Mouse (Mus musculus) left cerebral cortex, adult 11 months (tissue): ENCODE measurements at regions not wholly inside any gene's neighbourhood (a gene's known extent, or its start where the extent isn't known, plus 50 kb on each side); places are given as distances from the start of the nearest gene placed in this dataset.
A peak's percentile ranks its signal among the peaks of the same experiment; 100 is the strongest.

ENCODE experiments used
- DNase-seq: peaks from one replicate; pipeline ENCODE4 v3.0.0; 2022; ENCODE audit warnings: low spot score

DNA sequence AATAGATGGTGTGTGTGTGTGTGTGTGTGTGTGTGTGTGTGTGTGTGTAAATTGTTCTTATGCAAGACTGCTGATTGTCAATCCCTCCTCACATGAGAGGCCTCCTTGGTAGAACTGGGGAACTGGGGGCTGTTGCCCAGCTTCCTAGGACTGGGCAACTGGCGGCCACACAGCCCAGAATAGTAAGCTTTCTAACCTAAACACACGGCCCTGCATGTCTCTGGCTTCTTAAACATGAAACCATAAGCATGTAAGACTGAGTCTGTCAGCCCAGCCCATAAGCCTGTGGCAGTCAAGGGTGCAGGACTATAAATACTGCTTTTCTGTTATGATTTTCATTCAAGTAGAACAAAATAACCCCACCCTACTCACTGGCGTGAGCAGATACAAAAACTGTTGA is 60.7 kb downstream of the Ifng start:
- no peak for DNase-seq

DNA sequence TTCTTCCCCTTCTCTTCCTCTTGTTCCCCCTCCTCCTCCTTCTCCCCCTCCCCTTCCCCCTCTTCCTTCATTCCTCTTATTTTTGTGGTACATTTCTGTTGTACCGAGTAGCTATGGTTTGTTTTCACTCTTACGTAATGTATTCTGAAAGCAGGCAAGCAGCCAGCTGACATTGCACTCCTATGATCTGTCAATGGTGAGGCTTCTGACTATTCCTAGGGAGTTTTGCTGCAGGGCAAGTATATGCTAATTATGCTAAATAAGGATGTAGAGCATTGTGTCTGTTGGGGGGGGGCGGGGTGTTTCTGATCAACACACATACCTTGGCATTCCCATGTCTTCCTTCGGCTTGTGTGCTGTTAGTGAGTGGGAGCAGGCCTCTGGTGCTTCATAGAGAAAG is 64.0 kb downstream of the Ifng start:
- no peak for DNase-seq

- DNase-seq: no peak
Measured at GRCm38 (mm10) chr10:118506154-118506553, 65.3 kb downstream of the Ifng start.

DNA sequence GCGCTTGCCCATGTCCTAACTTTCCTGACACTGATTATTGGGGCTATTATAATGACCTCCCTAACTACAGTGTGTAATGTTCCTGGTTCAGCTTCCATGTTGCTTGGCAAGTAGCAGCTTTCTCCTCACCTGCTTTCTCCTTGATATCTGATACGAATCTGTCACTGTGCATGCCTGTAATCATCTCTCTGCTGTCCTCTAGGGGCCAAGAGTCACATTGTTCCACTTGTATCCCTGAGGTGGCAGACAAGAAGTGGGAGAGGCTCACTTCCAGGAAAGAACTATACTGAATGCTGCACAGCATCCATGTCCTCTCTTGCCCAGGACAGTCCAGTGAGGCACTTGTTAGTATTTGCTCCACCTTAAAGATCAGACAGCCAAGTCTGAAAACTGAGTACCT is 66.8 kb downstream of the Ifng start:
- peak; percentile 4 for DNase-seq

GRCm38 (mm10) chr10:118516839-118517238 is 76.0 kb downstream of the Ifng start:
- DNase-seq: no peak

- DNase-seq: no peak
Measured at GRCm38 (mm10) chr10:118517995-118518394, 77.1 kb downstream of the Ifng start.

DNA sequence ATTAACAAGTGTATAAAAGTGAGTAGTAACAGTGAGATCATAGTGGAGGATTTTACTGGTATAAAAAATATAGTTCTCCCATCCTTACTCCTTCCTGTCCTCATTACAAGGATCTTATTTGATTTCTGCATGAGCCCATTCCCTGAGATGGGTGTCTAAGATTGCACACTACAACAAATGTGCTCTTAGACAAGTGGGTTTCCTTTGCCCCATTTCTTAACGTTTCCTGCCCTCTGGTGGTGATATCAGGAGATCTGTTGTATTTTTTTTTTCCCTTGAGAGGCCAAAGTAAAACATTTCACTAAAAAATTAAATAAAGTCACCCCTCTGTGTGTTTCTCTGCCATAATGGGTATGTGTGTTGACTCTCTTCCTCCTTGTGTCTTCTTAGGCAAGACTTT is 105.1 kb downstream of the Ifng start:
- DNase-seq: no peak

GRCm38 (mm10) chr10:118550201-118550600 is 109.4 kb downstream of the Ifng start:
- DNase-seq: no peak

GRCm38 (mm10) chr10:118558848-118559247 is 118.0 kb downstream of the Ifng start:
- no peak for DNase-seq

DNA sequence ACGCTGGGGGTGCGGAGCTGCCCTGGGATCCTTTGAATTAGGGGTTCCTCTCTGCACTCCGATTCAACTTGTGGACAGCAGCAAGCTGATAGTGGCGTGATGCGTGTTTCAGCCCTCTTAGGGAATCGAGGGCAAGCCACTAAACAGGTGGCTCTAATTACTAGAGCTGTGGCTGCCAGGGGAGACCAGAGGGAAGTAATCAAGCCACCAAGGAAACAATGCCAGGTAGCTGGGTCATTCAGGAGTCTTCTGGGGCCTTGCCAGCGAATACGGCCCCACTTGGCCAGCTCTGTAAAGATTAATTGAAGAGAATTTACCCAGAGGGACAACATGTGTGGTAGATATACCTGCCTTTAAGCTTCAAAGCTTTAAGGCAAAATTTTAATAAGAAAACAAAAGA is 123.2 kb downstream of the Ifng start:
- no peak for DNase-seq

DNA sequence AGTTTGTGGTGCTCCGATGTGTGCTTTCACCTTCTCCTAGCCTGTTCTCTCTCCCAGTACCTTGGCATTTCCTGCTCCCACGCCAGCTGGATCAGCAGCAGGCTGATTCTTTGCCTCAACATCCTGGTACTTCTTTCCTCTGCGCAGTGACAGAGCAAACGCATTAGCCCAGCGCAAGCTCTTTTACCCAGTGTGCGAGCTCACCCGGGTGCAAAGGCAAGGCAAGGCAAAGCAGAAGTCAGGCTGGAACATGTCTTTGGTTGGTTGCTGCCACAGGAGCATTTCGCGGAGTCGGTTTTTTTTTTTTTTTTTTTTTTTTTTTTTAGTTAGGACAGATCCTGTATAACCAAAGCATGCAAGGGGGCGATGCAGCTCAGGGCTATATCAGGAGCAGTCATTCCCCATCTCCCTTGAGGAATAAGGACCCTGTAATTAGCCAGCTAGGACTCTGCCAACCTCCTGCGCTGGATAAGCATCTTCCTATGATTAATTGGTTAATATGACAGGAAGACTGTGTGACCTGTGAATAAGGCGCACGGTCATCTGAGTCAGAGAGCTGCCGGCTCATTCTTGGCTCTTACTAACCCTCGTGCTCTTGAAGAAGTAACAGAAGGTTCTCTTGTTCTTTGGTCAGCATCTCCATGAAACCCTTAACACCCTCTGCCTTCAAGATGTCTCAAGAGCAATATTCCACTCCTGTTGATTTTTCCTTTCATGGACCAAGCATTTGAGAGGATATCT is 123.9 kb downstream of the Ifng start:
- peak; percentile 6 for DNase-seq

- no peak for DNase-seq
Measured at GRCm38 (mm10) chr10:118568617-118569016, 127.8 kb downstream of the Ifng start.

GRCm38 (mm10) chr10:118569424-118569823 is 128.6 kb downstream of the Ifng start:
- DNase-seq: no peak

DNA sequence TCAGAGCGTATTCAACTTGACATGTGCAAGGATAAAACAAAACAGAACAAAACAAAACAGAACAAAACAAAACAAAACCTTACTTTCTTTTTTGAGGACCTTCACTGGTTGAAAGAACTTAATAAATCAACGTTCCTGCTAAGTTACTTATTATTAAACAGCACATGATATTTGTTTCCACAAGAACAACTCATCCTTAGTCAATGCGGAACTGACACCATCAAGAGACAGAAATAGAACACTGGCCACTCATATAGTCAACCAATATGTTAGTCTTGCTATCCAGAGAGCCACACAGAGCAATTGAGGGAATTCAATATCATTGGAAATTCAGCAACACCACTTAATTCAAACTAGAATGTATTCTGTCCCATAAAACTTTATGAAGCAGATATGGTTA is 132.4 kb downstream of the Ifng start:
- DNase-seq: no peak

DNA sequence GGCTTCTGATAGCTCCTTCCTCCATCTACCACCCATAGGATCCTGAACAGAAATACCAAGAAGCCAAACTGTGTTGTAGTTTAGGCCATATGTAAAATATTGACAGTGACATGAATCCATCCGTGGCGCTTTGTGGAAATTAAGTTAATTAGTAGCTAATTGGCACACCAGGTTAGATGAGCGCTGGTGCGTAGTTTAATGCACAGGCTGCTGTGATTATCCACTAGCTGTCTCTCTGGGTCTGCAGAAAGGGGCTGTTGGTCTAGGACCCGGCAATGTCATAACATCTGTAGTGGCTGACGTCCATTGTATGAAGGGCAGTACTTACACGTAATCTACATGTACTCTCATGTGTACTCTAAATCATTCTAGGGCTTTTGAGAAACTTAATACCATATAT is 134.7 kb downstream of the Ifng start:
- DNase-seq: no peak

- no peak for DNase-seq
Measured at GRCm38 (mm10) chr10:118581376-118581775, 140.5 kb downstream of the Ifng start.

GRCm38 (mm10) chr10:118585821-118586220 is 145.0 kb downstream of the Ifng start:
- no peak for DNase-seq

GRCm38 (mm10) chr10:118588198-118588597 is 147.4 kb downstream of the Ifng start:
- DNase-seq: no peak

GRCm38 (mm10) chr10:118592648-118593368 is 152.0 kb downstream of the Ifng start:
- peak; percentile 64 for DNase-seq

DNA sequence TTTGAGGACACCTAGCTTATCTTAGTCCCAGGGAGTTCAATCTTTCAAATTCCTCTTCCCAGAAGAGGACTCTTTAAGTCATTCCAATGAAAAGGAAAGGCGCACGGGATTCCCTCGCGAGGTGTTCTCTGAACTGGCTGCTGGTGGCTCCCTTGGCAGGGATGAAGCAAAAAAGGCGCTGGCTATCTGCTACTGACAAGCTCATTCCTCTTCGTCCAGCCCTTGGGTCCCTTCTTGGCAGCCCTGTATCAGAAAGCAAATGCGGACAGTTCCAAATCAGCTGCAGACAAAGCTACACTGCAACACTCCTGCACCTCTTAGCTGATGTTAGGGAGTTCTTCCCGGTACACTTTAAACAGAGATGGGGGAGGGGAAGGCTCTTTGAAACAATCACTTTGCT is 155.4 kb downstream of the Ifng start:
- DNase-seq: no peak

DNA sequence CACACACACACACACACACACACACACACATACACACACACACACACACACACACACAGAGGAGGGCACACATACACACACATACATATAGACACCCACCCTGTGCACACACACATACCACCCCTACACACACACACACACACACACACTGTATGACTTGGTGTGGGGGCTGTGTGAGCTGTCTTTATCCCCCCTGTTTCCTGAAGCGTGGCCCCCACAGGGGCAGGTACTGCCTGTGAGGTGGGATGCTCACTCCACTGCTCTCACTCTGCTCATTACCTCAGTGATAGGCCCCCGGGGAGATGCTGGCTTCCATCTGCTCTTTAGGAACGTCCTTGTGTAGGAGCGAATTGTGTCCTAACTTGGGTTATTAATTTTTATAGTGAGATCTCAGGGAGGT is 157.7 kb downstream of the Ifng start:
- no peak for DNase-seq

- no peak for DNase-seq
Measured at GRCm38 (mm10) chr10:118599197-118599596, 158.4 kb downstream of the Ifng start.

DNA sequence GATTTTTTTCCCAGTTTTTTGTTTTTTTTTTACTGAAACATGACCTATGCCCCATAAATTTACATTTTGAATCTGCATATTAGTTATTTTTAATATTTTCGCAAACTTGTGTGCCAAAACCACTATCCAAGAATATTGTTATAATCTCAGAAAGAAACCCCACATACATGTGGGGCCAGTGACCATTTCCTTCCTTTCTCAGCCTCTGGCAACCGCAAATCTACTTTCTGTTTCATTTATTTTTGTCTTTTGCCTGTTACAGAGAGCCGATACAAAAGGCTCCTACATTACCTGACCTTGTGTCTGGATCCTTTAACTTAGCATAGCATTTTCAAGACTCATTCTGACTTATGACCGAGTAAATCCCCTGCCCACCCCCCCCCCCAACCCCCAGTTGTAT is 158.8 kb downstream of the Ifng start:
- no peak for DNase-seq

DNA sequence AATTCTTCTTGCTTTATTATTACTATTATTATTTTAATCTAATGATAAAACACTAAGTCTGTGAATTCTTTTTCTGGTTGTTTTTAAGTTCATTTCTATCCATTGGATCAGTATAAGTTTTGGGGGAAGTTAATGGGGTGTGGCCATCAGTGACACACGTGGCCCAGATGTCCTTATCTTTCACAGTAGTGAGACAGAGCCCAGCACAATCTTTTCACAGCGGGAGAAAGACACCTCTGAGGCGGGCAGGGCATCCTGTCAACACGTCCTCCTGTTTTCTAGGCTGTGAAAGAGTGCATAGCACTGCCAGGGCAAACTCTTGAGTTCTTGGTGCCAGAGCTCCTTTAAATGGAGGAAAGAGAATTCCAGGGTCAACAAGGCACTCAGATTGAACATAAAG is 162.1 kb downstream of the Ifng start:
- DNase-seq: no peak
